Mouse (Mus musculus) heart, embryonic 10.5 days (tissue): ENCODE results near the gene Acap2. TPM values are rescaled to one million over a fixed set of nuclear protein-coding genes. Genes with fewer than 3 reads are reported as not detected.

Experiments used
- DNase-seq: peaks from one replicate; pipeline ENCODE4 v3.0.0-alpha.2; 2017; ENCODE audit warnings: low spot score
- H3K27ac ChIP-seq: fragments of 300-500 bp; sonication (generic); 2 replicates; pipeline ENCODE4 v1.5.1; 2016; ENCODE audit warnings: mild to moderate bottlenecking
- H3K27me3 ChIP-seq: fragments of 300-500 bp; sonication (generic); 2 replicates; pipeline ENCODE4 v1.6.1; 2016; ENCODE audit warnings: mild to moderate bottlenecking; ENCODE audit not compliant: poor library complexity, insufficient read depth, severe bottlenecking
- H3K36me3 ChIP-seq: fragments of 300-500 bp; sonication (generic); 2 replicates; pipeline ENCODE4 v1.6.1; 2016; ENCODE audit warnings: mild to moderate bottlenecking, moderate library complexity
- H3K4me1 ChIP-seq: fragments of 300-500 bp; sonication (generic); 2 replicates; pipeline ENCODE4 v1.6.1; 2016; ENCODE audit warnings: mild to moderate bottlenecking
- H3K4me3 ChIP-seq: fragments of 300-500 bp; sonication (generic); 2 replicates; pipeline ENCODE4 v1.5.1; 2016; ENCODE audit warnings: mild to moderate bottlenecking, moderate library complexity
- H3K9me3 ChIP-seq: fragments of 300-500 bp; sonication (generic); 2 replicates; pipeline ENCODE4 v1.6.1; 2016; ENCODE audit warnings: mild to moderate bottlenecking, moderate library complexity
- WGBS: fragments of 180-500 bp; shearing (Covaris S2); methylation state at CpG from one replicate; pipeline ENCODE4 v1.1.7; 2016; 5-methylcytosine and 5-hydroxymethylcytosine counted together
- polyA plus RNA-seq: library from polyadenylated mRNA; unstranded; fragments of >200 nt; fragmentation: Nextera tagmentation; extraction: Ambion mirVana; gene quantifications from 2 replicates; pipeline ENCODE4 v1.2.1, GENCODE M21; 2016

Acap2 gene
- polyA plus RNA-seq, 1 experiment from 2014 or later, result 16.4 TPM

DNA sequence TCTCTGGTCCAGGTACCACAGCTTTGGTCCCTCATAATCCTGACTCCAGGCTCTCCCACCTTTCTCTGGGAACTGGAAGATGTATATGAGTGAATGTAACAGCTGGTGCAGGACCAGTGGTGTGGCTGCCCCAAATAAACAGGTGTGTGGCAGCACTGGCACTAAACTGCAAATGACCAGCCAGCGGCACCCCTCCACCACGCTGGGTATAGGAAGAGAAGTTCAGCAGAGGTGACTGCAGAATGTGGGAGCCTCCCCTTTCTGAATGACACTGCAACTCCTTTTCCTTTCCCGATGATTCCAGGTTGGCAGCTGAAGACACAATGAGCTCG is 32.1 kb upstream of the Acap2 start:
- H3K4me3 ChIP-seq, result peak overlapping the region; percentile 45
- no peak for DNase-seq
- peaks cover 33% of the 10 kb centered on the region for H3K4me1 ChIP-seq
- H3K9me3 ChIP-seq, result no peaks in the 10 kb centered on the region
- peak overlapping the region; percentile 11; the same call in 1 of the 2 replicates for H3K27ac ChIP-seq
- peaks cover 14% of the 10 kb centered on the region; the same call in 1 of the 2 replicates for H3K27me3 ChIP-seq
- no peaks in the 10 kb centered on the region; the same call in 1 of the 2 replicates for H3K36me3 ChIP-seq
- WGBS, result 21% methylated on average over 4 of the region's 4 CpGs

GRCm38 (mm10) chr16:31232491-31233166 is 31.6 kb upstream of the Acap2 start:
- Histone ChIP-seq H3K4me3 (no peak overlapping the region), H3K27ac (no peak overlapping the region), H3K36me3 (no peaks in the 10 kb centered on the region; the same call in 1 of the 2 replicates), H3K27me3 (peaks cover 14% of the 10 kb centered on the region; the same call in 1 of the 2 replicates), H3K9me3 (no peaks in the 10 kb centered on the region), H3K4me1 (peaks cover 31% of the 10 kb centered on the region)
- 70% methylated on average over 5 of the region's 5 CpGs for WGBS
- peak; percentile 31 for DNase-seq

DNA sequence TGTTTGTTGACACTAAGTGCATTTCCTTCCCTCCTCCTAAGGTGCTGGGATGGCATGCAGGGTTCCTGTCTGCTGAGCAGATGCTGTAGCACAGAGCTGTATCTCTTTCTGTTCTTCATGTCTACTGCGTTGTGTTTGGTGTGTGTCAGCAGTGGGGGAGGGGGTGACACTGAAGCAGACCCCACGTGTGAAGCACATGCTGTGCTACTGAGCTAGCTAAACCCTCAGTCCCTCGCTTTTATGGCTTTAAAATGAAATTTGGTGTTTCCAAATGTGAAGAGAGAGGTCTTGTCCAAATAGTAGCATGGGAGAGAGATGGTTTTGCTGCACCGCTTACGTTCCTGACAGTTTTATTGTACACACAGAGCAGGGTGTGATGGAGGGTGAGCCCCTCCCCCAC is 30.5 kb upstream of the Acap2 start:
- no peaks in the 10 kb centered on the region for H3K9me3 ChIP-seq
- peak; percentile 70 for DNase-seq
- no peak overlapping the region for H3K4me3 ChIP-seq
- peaks cover 14% of the 10 kb centered on the region; the same call in 1 of the 2 replicates for H3K27me3 ChIP-seq
- WGBS, result 85% methylated on average over 5 of the region's 5 CpGs
- peaks cover 31% of the 10 kb centered on the region for H3K4me1 ChIP-seq
- H3K36me3 ChIP-seq, result no peaks in the 10 kb centered on the region; the same call in 1 of the 2 replicates
- no peak overlapping the region for H3K27ac ChIP-seq

DNA sequence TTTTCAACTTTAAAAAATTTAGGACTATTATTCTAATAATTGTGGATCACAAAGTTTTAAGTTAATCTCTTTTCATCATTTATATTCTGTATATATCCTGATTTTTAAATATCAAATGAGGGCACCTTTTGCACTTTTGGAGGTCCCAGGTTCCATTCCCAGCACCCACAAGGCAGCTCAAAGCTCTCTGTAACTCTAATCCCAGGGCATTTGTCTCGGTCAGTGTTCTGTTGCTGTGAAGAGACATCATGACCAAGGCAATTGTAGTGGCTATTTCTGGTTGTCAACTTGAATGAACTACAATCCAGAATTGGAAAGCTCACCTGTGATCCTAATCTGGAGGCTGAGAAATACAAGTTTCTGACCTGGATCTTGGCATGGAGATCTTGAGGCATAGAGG is 26.7 kb upstream of the Acap2 start:
- no peaks in the 10 kb centered on the region for H3K9me3 ChIP-seq
- no peaks in the 10 kb centered on the region for H3K27me3 ChIP-seq
- no peak overlapping the region for H3K4me3 ChIP-seq
- WGBS, result 75% methylated on average over 1 of the region's 1 CpGs
- H3K36me3 ChIP-seq, result no peaks in the 10 kb centered on the region; the same call in 1 of the 2 replicates
- no peak for DNase-seq
- H3K4me1 ChIP-seq, result peaks cover 1% of the 10 kb centered on the region; the same call in 1 of the 2 replicates
- no peak overlapping the region for H3K27ac ChIP-seq

DNA sequence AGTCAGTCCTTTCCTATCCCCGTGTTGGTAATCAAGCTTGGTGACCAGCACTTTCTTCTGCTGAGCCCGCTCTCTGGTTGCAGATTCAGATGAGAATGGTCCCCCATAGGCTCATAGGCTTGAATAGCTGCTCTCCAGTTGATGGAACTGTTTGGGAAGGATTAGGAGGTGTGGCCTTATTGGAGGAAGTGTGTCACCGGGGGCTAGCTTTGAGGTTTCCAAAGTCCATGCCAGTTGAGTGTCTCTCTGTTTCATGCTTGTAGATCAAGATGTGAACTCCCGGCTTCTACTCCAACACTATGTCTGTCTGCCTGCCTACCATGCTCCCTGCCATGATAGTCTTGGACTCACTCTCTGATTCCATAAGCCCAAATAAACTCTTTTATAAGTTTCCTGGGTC is 14.2 kb upstream of the Acap2 start:
- Histone ChIP-seq H3K4me3 (no peak overlapping the region), H3K4me1 (0 out of 2 replicates have a peak, but pooled peaks cover 2% of the 10 kb centered on the region), H3K9me3 (peaks cover 6% of the 10 kb centered on the region; the same call in 1 of the 2 replicates), H3K27ac (no peak overlapping the region), H3K36me3 (no peaks in the 10 kb centered on the region), H3K27me3 (no peaks in the 10 kb centered on the region)
- 89% methylated on average over 4 of the region's 4 CpGs for WGBS
- no peak for DNase-seq

DNA sequence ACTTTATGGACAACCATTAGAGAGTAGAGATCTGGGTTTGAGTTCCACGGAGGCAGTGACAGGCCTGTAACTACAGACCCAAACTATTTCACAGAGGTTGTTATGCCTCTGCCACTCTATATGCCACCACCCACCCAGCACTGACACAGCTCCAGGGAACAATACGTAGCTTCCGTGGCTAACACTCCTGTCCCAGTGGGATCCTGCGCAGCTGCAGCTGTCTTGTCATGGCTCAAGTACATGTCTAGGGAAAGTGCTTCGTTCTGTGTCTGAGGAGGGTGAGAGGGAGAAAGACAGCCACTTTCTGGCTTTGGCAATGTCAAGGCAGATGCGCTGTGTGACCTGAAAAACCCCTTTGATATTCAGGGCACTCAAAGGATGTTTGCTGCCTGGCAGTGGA is 12.4 kb upstream of the Acap2 start:
- WGBS, result 83% methylated on average over 6 of the region's 6 CpGs
- no peaks in the 10 kb centered on the region for H3K27me3 ChIP-seq
- peaks cover 17% of the 10 kb centered on the region; the same call in 1 of the 2 replicates for H3K4me1 ChIP-seq
- DNase-seq, result no peak
- H3K9me3 ChIP-seq, result peaks cover 6% of the 10 kb centered on the region; the same call in 1 of the 2 replicates
- no peak overlapping the region for H3K4me3 ChIP-seq
- no peaks in the 10 kb centered on the region for H3K36me3 ChIP-seq
- H3K27ac ChIP-seq, result no peak overlapping the region

DNA sequence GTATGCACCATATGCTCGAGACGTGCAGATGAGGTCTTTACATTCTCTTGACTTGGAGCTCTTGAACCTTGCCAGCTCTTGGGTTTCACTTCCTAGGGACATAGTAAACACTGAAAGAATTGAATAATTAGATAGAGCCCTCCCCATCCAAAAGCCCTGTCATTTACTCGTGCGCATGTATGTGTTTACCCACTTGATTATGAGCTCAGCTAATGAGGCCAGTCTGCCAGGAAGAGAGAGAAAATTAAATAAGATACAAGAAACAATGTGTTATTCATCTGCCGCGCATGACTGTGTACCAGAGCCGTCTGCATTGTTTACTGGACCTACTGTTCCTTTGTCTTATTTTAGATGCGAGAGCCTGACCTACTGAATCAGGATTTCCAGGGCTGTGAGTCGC is 10.5 kb upstream of the Acap2 start:
- WGBS, result 78% methylated on average over 9 of the region's 9 CpGs
- Histone ChIP-seq H3K27ac (no peak overlapping the region), H3K4me1 (peaks cover 17% of the 10 kb centered on the region; the same call in 1 of the 2 replicates), H3K9me3 (peaks cover 6% of the 10 kb centered on the region; the same call in 1 of the 2 replicates), H3K36me3 (no peaks in the 10 kb centered on the region), H3K4me3 (no peak overlapping the region), H3K27me3 (no peaks in the 10 kb centered on the region)
- DNase-seq, result no peak

DNA sequence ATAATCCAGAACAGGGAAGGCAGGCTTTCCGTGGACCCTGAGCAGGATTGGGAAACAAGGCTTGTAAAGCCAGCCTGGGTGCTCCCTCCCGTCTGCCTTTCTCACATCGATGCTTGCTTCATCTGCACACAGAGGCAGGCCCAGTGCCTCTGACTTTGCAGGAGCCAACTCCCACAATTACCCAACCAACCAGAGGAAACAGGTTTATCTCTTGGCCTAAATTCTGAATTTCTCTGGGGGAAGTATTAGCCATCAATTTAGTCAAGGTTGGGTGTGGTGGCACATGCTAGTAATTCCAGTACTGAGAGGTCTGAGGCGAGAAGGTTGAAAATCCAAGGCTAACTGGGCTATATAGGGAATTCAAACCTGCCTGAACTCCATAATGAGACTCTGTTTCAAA is 9.4 kb upstream of the Acap2 start:
- no peak overlapping the region for H3K27ac ChIP-seq
- no peak for DNase-seq
- no peaks in the 10 kb centered on the region for H3K36me3 ChIP-seq
- 59% methylated on average over 4 of the region's 4 CpGs for WGBS
- H3K4me3 ChIP-seq, result no peak overlapping the region
- H3K9me3 ChIP-seq, result peaks cover 3% of the 10 kb centered on the region; the same call in 1 of the 2 replicates
- H3K27me3 ChIP-seq, result no peaks in the 10 kb centered on the region
- peaks cover 17% of the 10 kb centered on the region; the same call in 1 of the 2 replicates for H3K4me1 ChIP-seq

DNA sequence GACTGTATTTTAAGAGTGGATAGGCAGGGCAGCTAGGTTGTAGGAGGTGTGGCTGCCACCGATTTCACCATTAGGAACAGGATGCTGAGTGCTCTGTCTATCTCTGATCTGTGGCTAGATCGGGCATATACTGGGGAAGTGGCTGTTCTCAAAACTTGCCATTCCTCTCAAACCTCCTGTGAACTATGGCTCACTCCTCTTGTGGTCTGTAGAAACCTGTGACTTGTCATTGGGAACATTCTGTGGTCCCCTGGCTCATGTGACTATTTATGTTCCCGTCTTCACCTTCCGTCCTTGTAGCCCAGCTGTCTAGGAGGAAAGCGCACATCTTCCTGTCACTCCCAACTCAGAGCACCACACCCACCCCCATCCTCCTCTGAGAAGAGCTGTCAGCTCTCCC is 8.9 kb upstream of the Acap2 start:
- Histone ChIP-seq H3K27ac (no peak overlapping the region), H3K4me1 (peaks cover 17% of the 10 kb centered on the region; the same call in 1 of the 2 replicates), H3K4me3 (no peak overlapping the region), H3K27me3 (no peaks in the 10 kb centered on the region), H3K36me3 (no peaks in the 10 kb centered on the region), H3K9me3 (no peaks in the 10 kb centered on the region)
- 54% methylated on average over 5 of the region's 5 CpGs for WGBS
- DNase-seq, result no peak

GRCm38 (mm10) chr16:31205726-31206125 is 4.7 kb upstream of the Acap2 start:
- H3K36me3 ChIP-seq, result no peaks in the 10 kb centered on the region
- no peak for DNase-seq
- H3K4me1 ChIP-seq, result peaks cover 24% of the 10 kb centered on the region; the same call in 1 of the 2 replicates
- H3K9me3 ChIP-seq, result no peaks in the 10 kb centered on the region
- 86% methylated on average over 7 of the region's 7 CpGs for WGBS
- no peak overlapping the region for H3K4me3 ChIP-seq
- no peak overlapping the region for H3K27ac ChIP-seq
- no peaks in the 10 kb centered on the region for H3K27me3 ChIP-seq

DNA sequence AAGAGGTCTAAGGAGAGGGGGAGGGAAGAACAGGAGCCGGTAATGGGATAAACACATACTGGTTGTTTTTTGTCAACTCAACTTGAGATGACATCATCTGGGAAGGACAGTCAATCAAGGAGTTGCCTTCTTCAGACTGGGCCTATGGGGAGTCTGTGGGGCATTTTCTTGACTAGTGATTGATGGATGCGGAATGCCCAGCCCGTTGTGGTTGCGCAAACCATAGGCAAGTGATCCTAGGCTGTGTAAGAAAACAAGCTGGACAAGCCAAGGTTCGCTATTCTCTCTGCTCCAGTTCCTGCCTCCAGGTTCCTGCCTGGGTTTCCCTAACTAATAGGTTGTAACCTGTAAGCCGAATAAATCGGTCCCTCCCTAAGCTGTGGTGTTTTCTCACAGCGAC is 4.1 kb upstream of the Acap2 start:
- Histone ChIP-seq H3K9me3 (no peaks in the 10 kb centered on the region), H3K4me1 (peaks cover 26% of the 10 kb centered on the region), H3K36me3 (no peaks in the 10 kb centered on the region), H3K4me3 (no peak overlapping the region), H3K27me3 (no peaks in the 10 kb centered on the region), H3K27ac (no peak overlapping the region)
- DNase-seq, result no peak
- 86% methylated on average over 8 of the region's 8 CpGs for WGBS

DNA sequence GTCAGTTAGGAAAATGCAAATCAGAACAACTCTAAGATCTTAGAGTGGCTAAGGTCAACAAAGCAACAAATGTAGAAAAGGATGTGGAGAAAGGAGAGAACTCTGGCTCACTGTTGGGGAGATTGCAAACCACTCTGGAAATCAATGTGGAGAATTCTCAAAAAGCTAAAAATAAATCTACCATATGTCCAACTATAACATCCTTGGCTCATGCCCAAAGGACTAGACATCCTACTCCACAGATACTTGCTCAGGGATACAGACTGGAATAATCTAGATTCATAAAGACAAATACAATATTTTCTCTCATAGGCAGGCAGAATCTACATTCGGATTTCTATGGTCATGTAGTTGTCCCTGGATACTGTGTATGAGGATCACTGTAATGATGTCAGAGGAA is 3.2 kb upstream of the Acap2 start:
- H3K4me3 ChIP-seq, result no peak overlapping the region
- H3K27me3 ChIP-seq, result no peaks in the 10 kb centered on the region
- H3K36me3 ChIP-seq, result no peaks in the 10 kb centered on the region
- H3K4me1 ChIP-seq, result peaks cover 27% of the 10 kb centered on the region
- WGBS, result 69% methylated on average over 1 of the region's 1 CpGs
- DNase-seq, result no peak
- H3K27ac ChIP-seq, result no peak overlapping the region
- H3K9me3 ChIP-seq, result no peaks in the 10 kb centered on the region

DNA sequence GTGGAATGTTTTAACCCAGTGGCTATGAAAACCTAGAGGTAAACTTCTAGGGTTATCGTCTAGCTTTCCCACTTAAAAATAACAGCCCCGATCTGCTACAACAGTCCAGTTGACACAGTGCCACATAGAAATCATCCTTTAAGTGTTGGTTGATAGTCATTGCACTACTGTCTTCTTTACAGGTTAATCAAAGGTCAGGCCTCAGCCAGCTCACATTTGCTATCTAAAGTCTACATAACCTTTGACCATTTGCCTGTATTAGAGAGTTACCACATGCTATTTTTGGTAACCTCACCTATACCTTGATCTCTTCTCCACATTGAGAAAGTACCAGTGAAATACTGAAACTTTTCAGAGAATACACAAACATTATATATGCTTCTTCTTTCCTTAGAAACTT is 659 bp upstream of the Acap2 start:
- 77% methylated on average over 2 of the region's 2 CpGs for WGBS
- Histone ChIP-seq H3K36me3 (no peaks in the 10 kb centered on the region), H3K27me3 (no peaks in the 10 kb centered on the region), H3K4me3 (peak overlapping the region; percentile 99), H3K9me3 (no peaks in the 10 kb centered on the region), H3K4me1 (peaks cover 28% of the 10 kb centered on the region), H3K27ac (peak overlapping the region; percentile 94)
- DNase-seq, result no peak
